Mouse (Mus musculus): ENCODE results near the gene Cdk9.

Gene Cdk9

GRCm38 (mm10) chr2:32677683-32678082, 35.2 kb downstream of the Cdk9 start:
- no peak for DNase-seq (ENCODE audit: low spot score in 2 of 2)

GRCm38 (mm10) chr2:32676821-32677220, 36.1 kb downstream of the Cdk9 start:
- no peak for DNase-seq (ENCODE audit: low spot score in 2 of 2)

- DNase-seq (ENCODE audit: low spot score in 2 of 2) = no peak
Measured at GRCm38 (mm10) chr2:32673176-32673917, 39.5 kb downstream of the Cdk9 start.

- no peak for DNase-seq (ENCODE audit: low spot score in 2 of 2)
Measured at GRCm38 (mm10) chr2:32671907-32672595, 40.8 kb downstream of the Cdk9 start.

- no peak for DNase-seq (ENCODE audit: low spot score in 2 of 2)
Measured at GRCm38 (mm10) chr2:32671147-32671546, 41.7 kb downstream of the Cdk9 start.

GRCm38 (mm10) chr2:32669876-32670275, 43.0 kb downstream of the Cdk9 start:
- no peak for DNase-seq (ENCODE audit: low spot score in 2 of 2)

GRCm38 (mm10) chr2:32668176-32668575, 44.7 kb downstream of the Cdk9 start:
- DNase-seq (ENCODE audit: low spot score in 2 of 2) = no peak

- DNase-seq (ENCODE audit: low spot score in 2 of 2) = no peak
Measured at GRCm38 (mm10) chr2:32667775-32668174, 45.1 kb downstream of the Cdk9 start.

- no peak for DNase-seq (ENCODE audit: low spot score in 2 of 2)
Measured at GRCm38 (mm10) chr2:32665853-32666252, 47.0 kb downstream of the Cdk9 start.

GRCm38 (mm10) chr2:32665345-32665744, 47.5 kb downstream of the Cdk9 start:
- no peak for DNase-seq (ENCODE audit: low spot score in 2 of 2)

GRCm38 (mm10) chr2:32662291-32662690, 50.6 kb downstream of the Cdk9 start:
- no peak for DNase-seq (ENCODE audit: low spot score in 2 of 2)

GRCm38 (mm10) chr2:32661509-32662107, 51.3 kb downstream of the Cdk9 start:
- no peak for DNase-seq (ENCODE audit: low spot score in 2 of 2)

- no peak for DNase-seq (ENCODE audit: low spot score in 2 of 2)
Measured at GRCm38 (mm10) chr2:32658873-32659272, 54.0 kb downstream of the Cdk9 start.

GRCm38 (mm10) chr2:32655826-32656225, 57.0 kb downstream of the Cdk9 start:
- DNase-seq (ENCODE audit: low spot score in 2 of 2) = no peak
